Mouse (Mus musculus): ENCODE measurements around the gene Dpep2nb. TPM values are rescaled to one million over a fixed set of nuclear protein-coding genes. Genes with fewer than 3 reads are reported as not detected.
A peak's percentile ranks its signal among the peaks of the same experiment; 100 is the strongest.

The Dpep2nb gene
- polyA plus RNA-seq, 1 experiment from 2014 or later = 0.29 TPM

- ATAC-seq (ENCODE audit: insufficient number of reproducible peaks, insufficient read depth, low FRiP score, low read depth) = no peak
- no peaks in the 10 kb centered on the region for H3K27me3 ChIP-seq (ENCODE audit: control insufficient read depth, insufficient read depth, low read length)
- 91% methylated on average over 15 of the region's 15 CpGs for WGBS
- no peak within 1 kb of the TSS for H3K27ac ChIP-seq (ENCODE audit: low read length)
- H3K36me3 ChIP-seq (ENCODE audit: control insufficient read depth, insufficient read depth, low read length) = no peaks in the 10 kb centered on the region
- H3K9ac ChIP-seq (replicated peaks; ENCODE audit: low read depth, low read length) = no peak within 1 kb of the TSS
- no peak within 1 kb of the TSS for H3K4me3 ChIP-seq (ENCODE audit: low read depth, low read length)
- H3K4me1 ChIP-seq (ENCODE audit: control insufficient read depth, insufficient read depth, low read length) = no peaks in the 10 kb centered on the region
- no peaks in the 10 kb centered on the region for H3K9me3 ChIP-seq (ENCODE audit: control insufficient read depth, low read depth, low read length)
- H3K4me2 ChIP-seq (replicated peaks; ENCODE audit: low read depth, low read length) = no peak within 1 kb of the TSS
These were observed 26.4 kb downstream of the Dpep2nb start, which contains the start of gene Dpep3 for GRCm38 (mm10) chr8:105979325-105979724. Gene Dpep3 (minus strand): TSS chr8:105979429.

GRCm38 (mm10) chr8:105975363-105975762 lies 30.4 kb downstream of the Dpep2nb start:
- Histone ChIP-seq H3K9ac (replicated peaks; ENCODE audit: low read depth, low read length) (no peak overlapping the region), H3K36me3 (ENCODE audit: control insufficient read depth, insufficient read depth, low read length) (no peaks in the 10 kb centered on the region), H3K4me1 (ENCODE audit: control insufficient read depth, insufficient read depth, low read length) (no peaks in the 10 kb centered on the region), H3K27ac (ENCODE audit: low read length) (no peak overlapping the region), H3K4me3 (ENCODE audit: low read depth, low read length) (no peak overlapping the region), H3K27me3 (ENCODE audit: control insufficient read depth, insufficient read depth, low read length) (no peaks in the 10 kb centered on the region), H3K4me2 (replicated peaks; ENCODE audit: low read depth, low read length) (no peak overlapping the region), H3K9me3 (ENCODE audit: control insufficient read depth, low read depth, low read length) (no peaks in the 10 kb centered on the region)
- WGBS = 75% methylated on average over 7 of the region's 7 CpGs
- no peak for ATAC-seq (ENCODE audit: insufficient number of reproducible peaks, insufficient read depth, low FRiP score, low read depth)

DNA sequence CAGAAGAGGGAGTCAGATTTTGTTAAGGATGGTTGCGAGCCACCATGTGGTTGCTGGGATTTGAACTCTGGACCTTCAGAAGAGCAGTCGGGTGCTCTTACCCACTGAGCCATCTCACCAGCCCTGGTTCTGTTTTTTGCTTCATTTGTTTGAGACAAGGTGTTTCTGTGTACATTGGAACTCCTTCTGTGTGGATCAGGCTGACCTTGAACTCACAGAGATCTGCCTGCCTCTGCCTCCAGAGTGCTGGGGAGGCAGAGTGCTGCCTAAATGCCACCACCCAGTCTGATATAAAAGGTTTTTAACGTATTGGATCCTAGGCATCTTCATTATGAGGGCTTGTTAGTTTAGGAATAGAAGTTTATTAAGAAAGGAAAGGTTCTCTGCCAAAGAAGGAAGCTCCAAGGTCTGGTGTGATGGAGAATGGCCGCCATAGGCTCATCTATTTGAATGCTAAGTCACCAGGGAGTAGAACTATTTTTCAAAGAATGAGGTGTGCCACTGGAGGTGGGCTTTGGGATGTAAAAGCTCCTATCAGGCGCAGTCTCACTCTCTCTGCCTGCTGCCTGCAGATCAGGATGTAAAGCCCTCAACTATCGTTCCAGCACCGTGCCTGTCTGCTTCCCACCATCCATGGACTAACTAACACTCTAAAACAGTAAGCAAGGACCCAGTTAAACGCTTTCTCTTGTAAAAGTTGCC lies 34.6 kb downstream of the Dpep2nb start:
- 74% methylated on average over 8 of the region's 8 CpGs for WGBS
- H3K4me3 ChIP-seq (ENCODE audit: low read depth, low read length) = no peak overlapping the region
- H3K36me3 ChIP-seq (ENCODE audit: control insufficient read depth, insufficient read depth, low read length) = no peaks in the 10 kb centered on the region
- no peak overlapping the region for H3K4me2 ChIP-seq (replicated peaks; ENCODE audit: low read depth, low read length)
- ATAC-seq (ENCODE audit: insufficient number of reproducible peaks, insufficient read depth, low FRiP score, low read depth) = no peak
- no peak overlapping the region for H3K27ac ChIP-seq (ENCODE audit: low read length)
- H3K9ac ChIP-seq (replicated peaks; ENCODE audit: low read depth, low read length) = no peak overlapping the region
- H3K4me1 ChIP-seq (ENCODE audit: control insufficient read depth, insufficient read depth, low read length) = peaks cover 4% of the 10 kb centered on the region; the same call in 1 of the 2 replicates
- no peaks in the 10 kb centered on the region for H3K9me3 ChIP-seq (ENCODE audit: control insufficient read depth, low read depth, low read length)
- H3K27me3 ChIP-seq (ENCODE audit: control insufficient read depth, insufficient read depth, low read length) = no peaks in the 10 kb centered on the region

GRCm38 (mm10) chr8:105969367-105969766 lies 36.4 kb downstream of the Dpep2nb start:
- H3K4me2 ChIP-seq (replicated peaks; ENCODE audit: low read depth, low read length) = no peak overlapping the region
- no peak overlapping the region for H3K27ac ChIP-seq (ENCODE audit: low read length)
- no peak overlapping the region for H3K9ac ChIP-seq (replicated peaks; ENCODE audit: low read depth, low read length)
- no peaks in the 10 kb centered on the region for H3K27me3 ChIP-seq (ENCODE audit: control insufficient read depth, insufficient read depth, low read length)
- no peaks in the 10 kb centered on the region for H3K9me3 ChIP-seq (ENCODE audit: control insufficient read depth, low read depth, low read length)
- WGBS = 63% methylated on average over 1 of the region's 1 CpGs
- peaks cover 8% of the 10 kb centered on the region for H3K4me1 ChIP-seq (ENCODE audit: control insufficient read depth, insufficient read depth, low read length)
- no peak for ATAC-seq (ENCODE audit: insufficient number of reproducible peaks, insufficient read depth, low FRiP score, low read depth)
- no peak overlapping the region for H3K4me3 ChIP-seq (ENCODE audit: low read depth, low read length)
- H3K36me3 ChIP-seq (ENCODE audit: control insufficient read depth, insufficient read depth, low read length) = no peaks in the 10 kb centered on the region

GRCm38 (mm10) chr8:105966692-105967311 lies 39.0 kb downstream of the Dpep2nb start:
- peak overlapping the region; percentile 79 for H3K27ac ChIP-seq (ENCODE audit: low read length)
- 9% methylated on average over 19 of the region's 19 CpGs for WGBS

DNA sequence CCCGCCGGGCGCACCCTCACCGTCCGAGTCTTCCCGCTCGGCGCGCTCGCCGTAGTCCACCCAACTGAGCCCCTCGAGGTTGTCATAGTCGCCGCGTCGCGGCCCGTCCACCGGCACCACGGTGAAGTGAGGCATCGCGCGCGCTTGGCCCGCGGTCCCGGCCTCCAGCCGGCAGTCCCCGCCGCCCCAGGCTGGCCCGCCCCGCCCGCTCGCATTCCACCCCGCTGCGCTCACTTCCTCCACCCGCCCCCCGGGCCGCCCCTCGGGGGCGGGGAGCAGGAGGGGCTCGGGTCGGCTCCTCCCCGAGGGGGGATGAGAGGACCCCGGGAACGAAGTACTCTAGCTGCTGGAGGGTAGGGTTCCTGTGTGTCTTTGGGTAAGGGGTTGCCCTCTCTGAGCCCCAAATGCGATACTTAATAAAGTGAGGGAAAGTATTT lies 39.9 kb downstream of the Dpep2nb start, which contains the start of gene Slc12a4:
Gene Slc12a4, minus strand, starts transcription at position 193 of the 437 bp plus-strand sequence.
- Histone ChIP-seq H3K4me3 (ENCODE audit: low read depth, low read length) (peak within 1 kb of the TSS; percentile 79), H3K4me2 (replicated peaks; ENCODE audit: low read depth, low read length) (peak within 1 kb of the TSS; percentile 71), H3K9me3 (ENCODE audit: control insufficient read depth, low read depth, low read length) (no peaks in the 10 kb centered on the region), H3K9ac (replicated peaks; ENCODE audit: low read depth, low read length) (peak within 1 kb of the TSS; percentile 67), H3K27ac (ENCODE audit: low read length) (peak within 1 kb of the TSS; percentile 93), H3K36me3 (ENCODE audit: control insufficient read depth, insufficient read depth, low read length) (no peaks in the 10 kb centered on the region), H3K27me3 (ENCODE audit: control insufficient read depth, insufficient read depth, low read length) (no peaks in the 10 kb centered on the region), H3K4me1 (ENCODE audit: control insufficient read depth, insufficient read depth, low read length) (peaks cover 16% of the 10 kb centered on the region)
- ATAC-seq (ENCODE audit: insufficient number of reproducible peaks, insufficient read depth, low FRiP score, low read depth) = peak; percentile 85
- under 1% methylated on average over 45 of the region's 47 CpGs for WGBS

More at GRCm38 (mm10) chr8:105966692-105967311, 39.0 kb downstream of the Dpep2nb start:
- Histone ChIP-seq H3K9ac (replicated peaks; ENCODE audit: low read depth, low read length) (no peak overlapping the region), H3K4me2 (replicated peaks; ENCODE audit: low read depth, low read length) (peak overlapping the region; percentile 71), H3K9me3 (ENCODE audit: control insufficient read depth, low read depth, low read length) (no peaks in the 10 kb centered on the region), H3K4me1 (ENCODE audit: control insufficient read depth, insufficient read depth, low read length) (peaks cover 16% of the 10 kb centered on the region), H3K36me3 (ENCODE audit: control insufficient read depth, insufficient read depth, low read length) (no peaks in the 10 kb centered on the region), H3K4me3 (ENCODE audit: low read depth, low read length) (peak overlapping the region; percentile 79; the same call in 1 of the 2 replicates), H3K27me3 (ENCODE audit: control insufficient read depth, insufficient read depth, low read length) (no peaks in the 10 kb centered on the region)
- peak; percentile 25; the same call in 1 of the 2 replicates for ATAC-seq (ENCODE audit: insufficient number of reproducible peaks, insufficient read depth, low FRiP score, low read depth)

DNA sequence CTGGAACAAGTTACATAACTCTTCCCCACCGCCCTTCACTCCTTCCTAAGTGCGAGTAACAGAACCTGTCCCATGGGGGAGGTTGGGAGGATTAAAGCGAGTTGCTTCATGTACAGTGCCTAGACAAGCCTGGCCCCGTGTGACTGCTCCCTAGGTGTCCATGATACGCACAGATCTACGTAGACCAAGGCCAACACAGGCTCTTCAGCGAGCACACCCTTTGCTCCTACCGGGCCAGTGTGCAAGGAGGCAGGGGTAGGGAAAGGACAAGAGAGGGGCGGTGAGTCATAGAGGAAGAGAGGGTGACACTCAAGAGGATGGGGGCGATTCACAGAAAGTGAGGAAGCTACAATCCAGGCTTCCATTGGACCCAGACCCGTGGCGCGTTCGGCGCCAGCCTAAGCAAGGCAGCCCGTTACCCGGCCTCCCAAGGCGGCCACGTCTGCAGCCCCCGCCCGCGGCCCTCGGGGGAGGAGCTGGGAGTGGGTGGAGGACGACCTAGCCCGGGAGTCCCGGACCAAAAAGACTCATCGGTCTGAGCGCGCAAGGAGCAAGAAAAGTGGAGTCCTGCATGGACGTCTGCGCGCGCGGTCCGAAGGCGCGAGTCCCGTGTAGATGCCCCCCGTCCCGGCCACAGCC lies 40.4 kb downstream of the Dpep2nb start:
- peak; percentile 74 for ATAC-seq (ENCODE audit: insufficient number of reproducible peaks, insufficient read depth, low FRiP score, low read depth)
- peaks cover 16% of the 10 kb centered on the region for H3K4me1 ChIP-seq (ENCODE audit: control insufficient read depth, insufficient read depth, low read length)
- 1% methylated on average over 34 of the region's 40 CpGs for WGBS

DNA sequence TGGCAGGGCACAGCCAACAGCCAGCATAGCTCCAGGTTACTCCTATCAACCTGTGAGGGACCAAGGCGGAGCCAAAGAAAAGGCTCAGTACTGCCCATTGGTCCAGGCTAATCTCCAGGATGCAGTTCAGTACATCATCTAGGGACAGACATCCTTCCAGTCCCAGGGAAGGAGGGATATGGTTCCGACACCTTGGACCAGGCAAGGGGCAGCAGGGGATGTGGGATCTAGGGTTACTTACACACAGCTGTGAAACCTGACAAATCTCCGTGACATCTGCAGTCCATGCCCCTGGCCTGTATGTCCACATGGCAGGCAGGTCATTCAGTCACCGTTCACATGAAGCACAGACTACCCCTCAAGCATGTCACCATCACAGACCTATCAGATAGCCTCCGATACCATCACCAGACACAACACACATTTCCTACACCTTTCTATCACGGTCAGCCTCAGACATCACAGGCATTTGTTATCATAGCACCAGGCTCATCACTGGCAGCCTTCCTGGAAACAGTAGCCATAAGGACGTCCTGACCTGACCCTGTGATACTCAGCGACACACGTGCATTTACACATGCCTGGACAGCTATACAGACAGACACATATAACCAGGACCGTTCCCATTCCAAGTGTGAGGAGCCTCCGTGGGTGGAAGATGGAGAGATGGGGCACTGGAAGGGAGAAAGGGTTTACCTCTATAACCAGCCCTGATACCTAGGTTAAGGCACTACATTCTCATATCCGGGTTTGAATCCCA lies 41.1 kb downstream of the Dpep2nb start:
- Histone ChIP-seq H3K4me1 (ENCODE audit: control insufficient read depth, insufficient read depth, low read length) (peaks cover 16% of the 10 kb centered on the region), H3K4me3 (ENCODE audit: low read depth, low read length) (peak overlapping the region; percentile 79), H3K36me3 (ENCODE audit: control insufficient read depth, insufficient read depth, low read length) (peaks cover 5% of the 10 kb centered on the region; the same call in 1 of the 2 replicates), H3K9ac (replicated peaks; ENCODE audit: low read depth, low read length) (peak overlapping the region; percentile 67), H3K27ac (ENCODE audit: low read length) (no peak overlapping the region), H3K4me2 (replicated peaks; ENCODE audit: low read depth, low read length) (peak overlapping the region; percentile 71), H3K9me3 (ENCODE audit: control insufficient read depth, low read depth, low read length) (no peaks in the 10 kb centered on the region), H3K27me3 (ENCODE audit: control insufficient read depth, insufficient read depth, low read length) (no peaks in the 10 kb centered on the region)
- 53% methylated on average over 12 of the region's 12 CpGs for WGBS
- no peak for ATAC-seq (ENCODE audit: insufficient number of reproducible peaks, insufficient read depth, low FRiP score, low read depth)

More for the DNA sequence above, 40.4 kb downstream of the Dpep2nb start:
- Histone ChIP-seq H3K9me3 (ENCODE audit: control insufficient read depth, low read depth, low read length) (no peaks in the 10 kb centered on the region), H3K9ac (replicated peaks; ENCODE audit: low read depth, low read length) (peak overlapping the region; percentile 67), H3K27ac (ENCODE audit: low read length) (peak overlapping the region; percentile 93), H3K27me3 (ENCODE audit: control insufficient read depth, insufficient read depth, low read length) (no peaks in the 10 kb centered on the region), H3K4me3 (ENCODE audit: low read depth, low read length) (peak overlapping the region; percentile 79), H3K4me2 (replicated peaks; ENCODE audit: low read depth, low read length) (peak overlapping the region; percentile 71), H3K36me3 (ENCODE audit: control insufficient read depth, insufficient read depth, low read length) (peaks cover 1% of the 10 kb centered on the region; the same call in 1 of the 2 replicates)
